Mouse (Mus musculus) gastrocnemius, adult 18-20 months (tissue): ENCODE data around the gene Dnmt3b. TPM values are rescaled to one million over a fixed set of nuclear protein-coding genes. Genes with fewer than 3 reads are reported as not detected.
"Not testable (repeated sequence)": the region's sequence is repeated elsewhere in the genome, so short reads cannot be mapped to it uniquely, and the experiment has no call there.

Experiments
- DNase-seq: peaks from one replicate; pipeline ENCODE4 v3.0.0; 2021; ENCODE audit warnings: low spot score
- total RNA-seq, 2 experiments: library from RNA; stranded (reverse); gene quantifications; 2 replicates each; pipeline ENCODE4 v1.2.3; 2021

The Dnmt3b gene
- total RNA-seq, 2 experiments from 2014 or later: 0.34 to 0.90 TPM

- no peak for DNase-seq
These were observed 61.6 kb downstream of the Dnmt3b start for GRCm38 (mm10) chr2:153710701-153711330.

DNA sequence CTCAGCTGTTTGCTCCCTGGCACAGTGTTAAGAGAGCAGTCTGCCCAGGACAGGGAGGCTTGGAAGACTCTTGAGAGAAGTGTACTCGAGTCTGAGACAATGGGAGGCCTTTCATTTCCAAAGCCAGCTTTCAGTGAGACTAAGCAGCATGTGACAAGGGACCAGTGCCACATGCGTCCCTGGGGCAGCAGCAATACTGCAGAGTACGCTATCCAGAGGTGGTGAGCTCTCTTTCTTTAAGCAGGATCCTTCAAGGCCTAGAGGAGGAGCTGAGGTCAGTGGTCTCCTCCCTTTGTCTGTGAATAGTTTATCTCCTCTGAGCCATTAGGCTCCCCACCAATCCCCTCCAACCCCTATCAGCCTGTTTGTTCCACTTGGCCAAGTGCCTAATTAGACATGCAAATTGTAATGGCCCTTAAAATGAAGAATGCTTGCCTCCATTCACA, 63.4 kb downstream of the Dnmt3b start:
- DNase-seq: no peak

- DNase-seq: no peak
These were observed 64.0 kb downstream of the Dnmt3b start for GRCm38 (mm10) chr2:153713227-153713626.

DNA sequence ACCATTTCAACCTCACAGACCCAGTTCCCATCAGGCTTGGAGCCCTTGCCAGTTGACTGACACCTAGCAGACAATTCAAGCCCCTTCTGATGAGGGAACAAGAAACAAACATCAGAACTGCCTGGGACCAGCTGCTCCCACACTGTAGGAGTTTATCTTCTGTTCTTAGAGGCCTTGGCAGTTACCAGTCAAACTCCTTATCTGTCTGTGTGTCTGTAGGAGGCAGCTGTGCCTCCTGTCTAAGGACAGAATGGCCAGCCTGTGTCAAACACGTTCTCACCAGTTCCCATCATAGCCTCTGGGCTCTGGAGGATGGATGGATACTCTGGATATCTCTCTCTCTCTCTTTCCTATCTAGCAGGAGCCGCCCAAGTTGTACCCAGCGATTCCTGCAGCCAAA, 68.6 kb downstream of the Dnmt3b start:
- not testable (repeated sequence) for DNase-seq

GRCm38 (mm10) chr2:153723098-153723497, 73.8 kb downstream of the Dnmt3b start:
- DNase-seq: no peak

DNA sequence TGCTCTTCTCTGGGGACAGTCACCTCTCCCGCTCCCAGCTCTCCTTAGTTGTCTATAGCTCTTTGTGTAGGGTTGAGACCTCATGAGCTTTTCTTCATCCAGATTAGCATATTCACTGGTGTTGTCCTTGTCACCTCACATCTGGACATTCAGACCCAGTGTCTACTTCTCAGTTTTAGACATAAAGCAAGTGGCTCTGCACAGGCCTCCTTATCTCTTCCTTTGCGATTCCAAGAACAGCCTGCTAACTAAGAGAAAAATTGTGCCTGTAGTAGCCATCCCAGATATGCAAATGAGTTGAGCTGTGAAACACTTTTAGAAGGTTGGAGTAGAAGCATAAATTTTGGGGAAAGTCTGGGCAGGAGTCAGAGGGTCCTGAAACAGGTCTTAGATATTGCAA, 75.2 kb downstream of the Dnmt3b start:
- DNase-seq: no peak

- DNase-seq: no peak
These were observed 75.6 kb downstream of the Dnmt3b start for GRCm38 (mm10) chr2:153724871-153725270.

DNA sequence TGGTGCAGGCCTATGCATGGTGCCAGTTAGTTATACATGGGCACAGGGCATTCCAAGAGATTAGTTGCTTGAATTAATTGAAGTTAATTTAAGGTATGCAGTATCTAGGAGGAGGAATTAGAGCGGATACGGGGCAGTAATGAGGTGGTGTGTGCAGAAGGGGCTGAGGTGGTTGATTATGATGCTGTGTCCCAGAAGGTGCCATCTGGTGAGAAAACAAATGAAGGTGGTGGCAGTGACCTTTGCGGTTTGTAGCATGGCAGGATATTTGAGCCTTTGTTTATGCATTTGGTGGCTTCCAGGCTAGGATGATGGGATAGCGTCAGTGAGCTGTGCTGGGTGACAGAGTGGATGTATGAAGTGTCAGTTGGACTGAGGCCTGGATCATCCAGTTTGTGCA, 76.0 kb downstream of the Dnmt3b start:
- DNase-seq: no peak

DNA sequence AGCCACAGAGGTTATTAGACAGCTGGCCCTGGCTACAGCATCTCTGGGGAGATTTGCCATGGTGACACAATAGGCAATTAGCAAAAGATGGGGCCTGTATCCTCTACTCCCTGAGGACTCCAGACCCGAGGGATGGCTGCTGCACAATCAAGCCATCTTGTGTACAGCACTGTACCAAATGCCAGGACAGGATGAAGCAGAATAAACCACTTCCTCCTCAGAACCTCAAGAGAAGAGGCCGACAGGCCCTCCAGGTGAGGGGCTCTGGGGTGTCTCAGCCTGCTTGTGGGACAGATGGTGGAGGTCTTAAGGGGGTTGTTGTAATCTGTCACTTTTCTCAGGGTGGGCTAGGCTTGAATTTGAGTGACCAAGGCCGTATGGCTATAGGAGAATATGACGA, 84.8 kb downstream of the Dnmt3b start:
- no peak for DNase-seq

Other genes with a start within 250 kb of the Dnmt3b start
- not detected for gene 4930404H24Rik, start 156.7 kb upstream of the Dnmt3b start, total RNA-seq
- gene Nol4l, start 119.5 kb upstream of the Dnmt3b start, total RNA-seq: under 1 TPM; 0.46 to 0.97 TPM
- 1 to 10 TPM; 9.6 to 9.7 TPM for gene Commd7, start 16.7 kb upstream of the Dnmt3b start, total RNA-seq
- gene Dnmt3c, start 47.2 kb downstream of the Dnmt3b start, total RNA-seq: not detected
- gene Mapre1, start 91.8 kb downstream of the Dnmt3b start, total RNA-seq: 10 to 100 TPM; 31.0 to 36.7 TPM
- not detected for gene Efcab8, start 130.5 kb downstream of the Dnmt3b start, total RNA-seq
- gene Sun5, start 221.6 kb downstream of the Dnmt3b start, total RNA-seq: not detected
- not detected for gene Bpifb2, start 225.6 kb downstream of the Dnmt3b start, total RNA-seq